Mouse (Mus musculus) hindbrain, postnatal 0 days (tissue): ENCODE measurements around the gene Rpp25l. TPM values are rescaled to one million over a fixed set of nuclear protein-coding genes. Genes with fewer than 3 reads are reported as not detected.
A peak's percentile ranks its signal among the peaks of the same experiment; 100 is the strongest.
"Not testable (repeated sequence)": the region's sequence is repeated elsewhere in the genome, so short reads cannot be mapped to it uniquely, and the experiment has no call there.

Experiments used
- ATAC-seq: fragments of 200-750 bp; cut with Nextera tagmentation; 2 replicates; pipeline ENCODE4 v1.8.0; 2017; ENCODE audit warnings: mild to moderate bottlenecking, moderate TSS enrichment, moderate library complexity
- DNase-seq: peaks from one replicate; pipeline ENCODE4 v3.0.0-alpha.2; 2015; ENCODE audit warnings: low spot score
- H3K27ac ChIP-seq: fragments of 300-500 bp; sonication (generic); 2 replicates; pipeline ENCODE4 v1.5.1; 2014; ENCODE audit warnings: mild to moderate bottlenecking
- H3K27me3 ChIP-seq: fragments of 300-500 bp; sonication (generic); 2 replicates; pipeline ENCODE4 v1.6.1; 2014; ENCODE audit warnings: low read length, mixed read lengths; ENCODE audit not compliant: insufficient read depth
- H3K36me3 ChIP-seq: fragments of 300-500 bp; sonication (generic); 2 replicates; pipeline ENCODE4 v1.6.1; 2014; ENCODE audit warnings: low read length, mixed read lengths; ENCODE audit not compliant: insufficient read depth
- H3K4me1 ChIP-seq: fragments of 300-500 bp; sonication (generic); 2 replicates; pipeline ENCODE4 v1.6.1; 2014; ENCODE audit warnings: antibody characterized with exemption, low read length, mixed read lengths; ENCODE audit not compliant: insufficient read depth
- H3K4me2 ChIP-seq: fragments of 300-500 bp; sonication (generic); 2 replicates; pipeline ENCODE4 v1.6.1; 2014; ENCODE audit warnings: low read depth, mild to moderate bottlenecking, low read length, moderate library complexity, mixed read lengths
- H3K4me3 ChIP-seq: fragments of 300-500 bp; sonication (generic); 2 replicates; pipeline ENCODE4 v1.5.1; 2014; ENCODE audit warnings: low read length
- H3K9ac ChIP-seq: fragments of 300-500 bp; sonication (generic); replicated peaks from 2 replicates; pipeline ENCODE4 v1.6.1; 2014; ENCODE audit warnings: mild to moderate bottlenecking, low read length, moderate library complexity, mixed read lengths
- H3K9me3 ChIP-seq: fragments of 300-500 bp; sonication (generic); 2 replicates; pipeline ENCODE4 v1.6.1; 2016; ENCODE audit warnings: low read length, mixed read lengths
- CTCF ChIP-seq: IDR thresholded peaks from 2 replicates; pipeline ENCODE4 v1.5.1; 2016; ENCODE audit warnings: antibody characterized with exemption, control low read depth, low read depth
- WGBS: fragments of 180-500 bp; shearing (Covaris S2); extraction: QIAGEN DNeasy Blood & Tissue Kit; methylation state at CpG from one replicate; pipeline ENCODE4 v1.1.7; 2014; 5-methylcytosine and 5-hydroxymethylcytosine counted together
- polyA plus RNA-seq: library from polyadenylated mRNA; unstranded; fragments of >200 nt; fragmentation: Nextera tagmentation; extraction: Ambion mirVana; gene quantifications from 2 replicates; pipeline ENCODE4 v1.2.1, GENCODE M21; 2015
- total RNA-seq: library from RNA; depleted of rRNA; stranded (reverse); fragments of >200 nt; gene quantifications from 2 replicates; pipeline ENCODE4 v1.2.3, GENCODE M21; 2014; rRNA removed

Gene Rpp25l
- total RNA-seq (35.0 and 42.2 TPM in 2 replicates), polyA plus RNA-seq (47.3 and 48.3 TPM in 2 replicates)

- WGBS, result under 1% methylated on average over 61 of the region's 61 CpGs
- peak within 1 kb of the TSS; percentile 82 for H3K9ac ChIP-seq
- peak within 1 kb of the TSS; percentile 80 for H3K27ac ChIP-seq
- peak; percentile 72 for ATAC-seq
- DNase-seq, result peak; percentile 92
- no peaks in the 10 kb centered on the region for H3K9me3 ChIP-seq
- peak; percentile 47 for TF ChIP-seq CTCF
- H3K4me2 ChIP-seq, result peak within 1 kb of the TSS; percentile 90
- H3K4me1 ChIP-seq, result peaks cover 10% of the 10 kb centered on the region; the same call in 1 of the 2 replicates
- H3K36me3 ChIP-seq, result peaks cover 14% of the 10 kb centered on the region; the same call in 1 of the 2 replicates
- H3K4me3 ChIP-seq, result peak within 1 kb of the TSS; percentile 69
- H3K27me3 ChIP-seq, result no peaks in the 10 kb centered on the region
Observed at GRCm38 (mm10) chr4:41713197-41714067, at the start of gene Rpp25l. Gene Rpp25l, minus strand, starts transcription at chr4:41713534.

- not testable (repeated sequence) for H3K36me3 ChIP-seq, H3K9me3 ChIP-seq, H3K4me3 ChIP-seq, H3K27me3 ChIP-seq, H3K9ac ChIP-seq
- Histone ChIP-seq H3K27ac (peak overlapping the region; percentile 63; the same call in 1 of the 2 replicates), H3K4me2 (peak overlapping the region; percentile 24), H3K4me1 (peaks cover 16% of the 10 kb centered on the region)
- DNase-seq, result peak; percentile 66
- ATAC-seq, result peak; percentile 30
- 31% methylated on average over 8 of the region's 8 CpGs for WGBS
Observed at GRCm38 (mm10) chr4:41762688-41763114, 49.4 kb upstream of the Rpp25l start.

- 47% methylated on average over 8 of the region's 8 CpGs for WGBS
- no peak for TF ChIP-seq CTCF
- Histone ChIP-seq H3K4me1 (peaks cover 16% of the 10 kb centered on the region), H3K4me3 (no peak overlapping the region), H3K27me3 (no peaks in the 10 kb centered on the region), H3K9ac (0 out of 2 replicates have a peak overlapping the region, but pooled peaks have one; percentile 21), H3K9me3 (no peaks in the 10 kb centered on the region), H3K27ac (peak overlapping the region; percentile 63; the same call in 1 of the 2 replicates), H3K4me2 (peak overlapping the region; percentile 53), H3K36me3 (no peaks in the 10 kb centered on the region)
- no peak for DNase-seq
- peak; percentile 6; the same call in 1 of the 2 replicates for ATAC-seq
Observed at GRCm38 (mm10) chr4:41762099-41762687, 48.9 kb upstream of the Rpp25l start.

GRCm38 (mm10) chr4:41761680-41762079 is 48.3 kb upstream of the Rpp25l start:
- Histone ChIP-seq H3K9ac (no peak overlapping the region), H3K36me3 (no peaks in the 10 kb centered on the region), H3K9me3 (no peaks in the 10 kb centered on the region), H3K27me3 (no peaks in the 10 kb centered on the region), H3K27ac (peak overlapping the region; percentile 63; the same call in 1 of the 2 replicates), H3K4me2 (peak overlapping the region; percentile 53; the same call in 1 of the 2 replicates), H3K4me1 (peaks cover 16% of the 10 kb centered on the region), H3K4me3 (no peak overlapping the region)
- DNase-seq, result no peak
- no peak for ATAC-seq
- TF ChIP-seq CTCF, result no peak

- Histone ChIP-seq H3K27ac (peak overlapping the region; percentile 63; the same call in 1 of the 2 replicates), H3K4me2 (peak overlapping the region; percentile 53), H3K9ac (peak overlapping the region; percentile 34), H3K4me3 (peak overlapping the region; percentile 35), H3K27me3 (no peaks in the 10 kb centered on the region), H3K36me3 (no peaks in the 10 kb centered on the region), H3K9me3 (no peaks in the 10 kb centered on the region), H3K4me1 (peaks cover 21% of the 10 kb centered on the region)
- 82% methylated on average over 4 of the region's 4 CpGs for WGBS
- DNase-seq (no peak), ATAC-seq (peak; percentile 15)
- TF ChIP-seq CTCF, result no peak
Observed at GRCm38 (mm10) chr4:41760911-41761310, 47.6 kb upstream of the Rpp25l start.

- H3K27me3 ChIP-seq, result no peaks in the 10 kb centered on the region
- H3K27ac ChIP-seq, result peak overlapping the region; percentile 63
- peak; percentile 24; the same call in 1 of the 2 replicates for TF ChIP-seq CTCF
Observed at GRCm38 (mm10) chr4:41760288-41760721, 47.0 kb upstream of the Rpp25l start.

More at GRCm38 (mm10) chr4:41760288-41760721, 47.0 kb upstream of the Rpp25l start:
- H3K36me3 ChIP-seq, result no peaks in the 10 kb centered on the region
- ATAC-seq (peak; percentile 83), DNase-seq (peak; percentile 80)
- no peaks in the 10 kb centered on the region for H3K9me3 ChIP-seq
- peak overlapping the region; percentile 53 for H3K4me2 ChIP-seq
- peaks cover 21% of the 10 kb centered on the region for H3K4me1 ChIP-seq
- peak overlapping the region; percentile 34 for H3K9ac ChIP-seq
- H3K4me3 ChIP-seq, result peak overlapping the region; percentile 35
- 2% methylated on average over 15 of the region's 15 CpGs for WGBS
